Mouse (Mus musculus): ENCODE measurements around the gene Krtap1-3. TPM values are rescaled to one million over a fixed set of nuclear protein-coding genes. Genes with fewer than 3 reads are reported as not detected.
A peak's percentile ranks its signal among the peaks of the same experiment; 100 is the strongest.

The Krtap1-3 gene
- polyA plus RNA-seq, 1 experiment = not detected

GRCm38 (mm10) chr11:99580636-99581035 lies 10.5 kb downstream of the Krtap1-3 start, which contains the start of gene Krtap1-5:
Gene Krtap1-5 (minus strand): TSS chr11:99581016.
- TF ChIP-seq CTCF (IDR thresholded peaks at IDR 0.05; ENCODE audit: control insufficient read depth, insufficient read depth, low read length) = no peak
- TF ChIP-seq POLR2A (IDR thresholded peaks at IDR 0.05; ENCODE audit: borderline replicate concordance, control insufficient read depth, low read depth, low read length) = no peak
- Histone ChIP-seq H3K4me3 (replicated peaks; ENCODE audit: control insufficient read depth, low read depth, low read length) (no peak within 1 kb of the TSS), H3K27ac (ENCODE audit: control insufficient read depth, insufficient read depth, low read depth, low read length, poor library complexity) (no peak within 1 kb of the TSS), H3K4me1 (ENCODE audit: control insufficient read depth, insufficient read depth, low read length) (no peaks in the 10 kb centered on the region)
- 75% methylated on average over 6 of the region's 6 CpGs for WGBS

- Histone ChIP-seq H3K4me3 (replicated peaks; ENCODE audit: control insufficient read depth, low read depth, low read length) (no peak overlapping the region), H3K4me1 (ENCODE audit: control insufficient read depth, insufficient read depth, low read length) (no peaks in the 10 kb centered on the region; the same call in 1 of the 2 replicates)
- under 1% methylated on average over 7 of the region's 7 CpGs for WGBS
Observed at GRCm38 (mm10) chr11:99574106-99574505, 17.0 kb downstream of the Krtap1-3 start.

GRCm38 (mm10) chr11:99573164-99573563 lies 18.0 kb downstream of the Krtap1-3 start:
- Histone ChIP-seq H3K27ac (ENCODE audit: control insufficient read depth, insufficient read depth, low read depth, low read length, poor library complexity) (no peak overlapping the region), H3K4me1 (ENCODE audit: control insufficient read depth, insufficient read depth, low read length) (no peaks in the 10 kb centered on the region; the same call in 1 of the 2 replicates), H3K4me3 (replicated peaks; ENCODE audit: control insufficient read depth, low read depth, low read length) (no peak overlapping the region)
- 61% methylated on average over 4 of the region's 4 CpGs for WGBS
- TF ChIP-seq POLR2A (IDR thresholded peaks at IDR 0.05; ENCODE audit: borderline replicate concordance, control insufficient read depth, low read depth, low read length) = no peak
- TF ChIP-seq CTCF (IDR thresholded peaks at IDR 0.05; ENCODE audit: control insufficient read depth, insufficient read depth, low read length) = no peak

More at GRCm38 (mm10) chr11:99574106-99574505, 17.0 kb downstream of the Krtap1-3 start:
- peak; percentile 45; the same call in 1 of the 2 replicates for TF ChIP-seq CTCF (IDR thresholded peaks at IDR 0.05; ENCODE audit: control insufficient read depth, insufficient read depth, low read length)
- no peak for TF ChIP-seq POLR2A (IDR thresholded peaks at IDR 0.05; ENCODE audit: borderline replicate concordance, control insufficient read depth, low read depth, low read length)
- H3K27ac ChIP-seq (ENCODE audit: control insufficient read depth, insufficient read depth, low read depth, low read length, poor library complexity) = no peak overlapping the region

- H3K4me3 ChIP-seq (replicated peaks; ENCODE audit: control insufficient read depth, low read depth, low read length) = no peak within 1 kb of the TSS
- TF ChIP-seq CTCF (IDR thresholded peaks at IDR 0.05; ENCODE audit: control insufficient read depth, insufficient read depth, low read length) (no peak), POLR2A (IDR thresholded peaks at IDR 0.05; ENCODE audit: borderline replicate concordance, control insufficient read depth, low read depth, low read length) (no peak)
- no peaks in the 10 kb centered on the region; the same call in 1 of the 2 replicates for H3K4me1 ChIP-seq (ENCODE audit: control insufficient read depth, insufficient read depth, low read length)
- WGBS = 81% methylated on average over 7 of the region's 7 CpGs
- H3K27ac ChIP-seq (ENCODE audit: control insufficient read depth, insufficient read depth, low read depth, low read length, poor library complexity) = no peak within 1 kb of the TSS
Observed at GRCm38 (mm10) chr11:99566530-99566929, 24.6 kb downstream of the Krtap1-3 start, which contains the start of gene Krtap3-1. Gene Krtap3-1 (minus strand): TSS chr11:99566630.

- no peak overlapping the region for H3K27ac ChIP-seq (ENCODE audit: control insufficient read depth, insufficient read depth, low read depth, low read length, poor library complexity)
- 73% methylated on average over 6 of the region's 6 CpGs for WGBS
- no peaks in the 10 kb centered on the region for H3K4me1 ChIP-seq (ENCODE audit: control insufficient read depth, insufficient read depth, low read length)
- H3K4me3 ChIP-seq (replicated peaks; ENCODE audit: control insufficient read depth, low read depth, low read length) = no peak overlapping the region
- TF ChIP-seq POLR2A (IDR thresholded peaks at IDR 0.05; ENCODE audit: borderline replicate concordance, control insufficient read depth, low read depth, low read length) (no peak), CTCF (IDR thresholded peaks at IDR 0.05; ENCODE audit: control insufficient read depth, insufficient read depth, low read length) (no peak)
Observed at GRCm38 (mm10) chr11:99562580-99562979, 28.6 kb downstream of the Krtap1-3 start.

- H3K27ac ChIP-seq (ENCODE audit: control insufficient read depth, insufficient read depth, low read depth, low read length, poor library complexity) = no peak within 1 kb of the TSS
- H3K4me1 ChIP-seq (ENCODE audit: control insufficient read depth, insufficient read depth, low read length) = no peaks in the 10 kb centered on the region
- WGBS = 85% methylated on average over 9 of the region's 9 CpGs
- no peak for TF ChIP-seq CTCF (IDR thresholded peaks at IDR 0.05; ENCODE audit: control insufficient read depth, insufficient read depth, low read length)
- TF ChIP-seq POLR2A (IDR thresholded peaks at IDR 0.05; ENCODE audit: borderline replicate concordance, control insufficient read depth, low read depth, low read length) = no peak
- no peak within 1 kb of the TSS for H3K4me3 ChIP-seq (replicated peaks; ENCODE audit: control insufficient read depth, low read depth, low read length)
Observed at GRCm38 (mm10) chr11:99559366-99559765, 31.8 kb downstream of the Krtap1-3 start, which contains the start of gene Gm11939. Gene Gm11939 (minus strand): TSS chr11:99559466.

- Histone ChIP-seq H3K4me1 (ENCODE audit: control insufficient read depth, insufficient read depth, low read length) (no peaks in the 10 kb centered on the region), H3K4me3 (replicated peaks; ENCODE audit: control insufficient read depth, low read depth, low read length) (no peak overlapping the region), H3K27ac (ENCODE audit: control insufficient read depth, insufficient read depth, low read depth, low read length, poor library complexity) (no peak overlapping the region)
- no peak for TF ChIP-seq CTCF (IDR thresholded peaks at IDR 0.05; ENCODE audit: control insufficient read depth, insufficient read depth, low read length)
- TF ChIP-seq POLR2A (IDR thresholded peaks at IDR 0.05; ENCODE audit: borderline replicate concordance, control insufficient read depth, low read depth, low read length) = no peak
- 89% methylated on average over 3 of the region's 3 CpGs for WGBS
Observed at GRCm38 (mm10) chr11:99557976-99558745, 33.0 kb downstream of the Krtap1-3 start.

GRCm38 (mm10) chr11:99556753-99557152 lies 34.4 kb downstream of the Krtap1-3 start, which contains the start of gene Krtap3-2:
Gene Krtap3-2 (minus strand): TSS chr11:99556853.
- Histone ChIP-seq H3K4me1 (ENCODE audit: control insufficient read depth, insufficient read depth, low read length) (no peaks in the 10 kb centered on the region), H3K27ac (ENCODE audit: control insufficient read depth, insufficient read depth, low read depth, low read length, poor library complexity) (no peak within 1 kb of the TSS), H3K4me3 (replicated peaks; ENCODE audit: control insufficient read depth, low read depth, low read length) (no peak within 1 kb of the TSS)
- 52% methylated on average over 2 of the region's 2 CpGs for WGBS
- TF ChIP-seq CTCF (IDR thresholded peaks at IDR 0.05; ENCODE audit: control insufficient read depth, insufficient read depth, low read length) = no peak
- no peak for TF ChIP-seq POLR2A (IDR thresholded peaks at IDR 0.05; ENCODE audit: borderline replicate concordance, control insufficient read depth, low read depth, low read length)

All from bone marrow, adult 2 months (tissue).